Mouse (Mus musculus): ENCODE data around the gene Tmem91. TPM values are rescaled to one million over a fixed set of nuclear protein-coding genes. Genes with fewer than 3 reads are reported as not detected.

The Tmem91 gene
- polyA plus RNA-seq (2012; rRNA removed), result 0.58 and 1.6 TPM in 2 replicates

DNA sequence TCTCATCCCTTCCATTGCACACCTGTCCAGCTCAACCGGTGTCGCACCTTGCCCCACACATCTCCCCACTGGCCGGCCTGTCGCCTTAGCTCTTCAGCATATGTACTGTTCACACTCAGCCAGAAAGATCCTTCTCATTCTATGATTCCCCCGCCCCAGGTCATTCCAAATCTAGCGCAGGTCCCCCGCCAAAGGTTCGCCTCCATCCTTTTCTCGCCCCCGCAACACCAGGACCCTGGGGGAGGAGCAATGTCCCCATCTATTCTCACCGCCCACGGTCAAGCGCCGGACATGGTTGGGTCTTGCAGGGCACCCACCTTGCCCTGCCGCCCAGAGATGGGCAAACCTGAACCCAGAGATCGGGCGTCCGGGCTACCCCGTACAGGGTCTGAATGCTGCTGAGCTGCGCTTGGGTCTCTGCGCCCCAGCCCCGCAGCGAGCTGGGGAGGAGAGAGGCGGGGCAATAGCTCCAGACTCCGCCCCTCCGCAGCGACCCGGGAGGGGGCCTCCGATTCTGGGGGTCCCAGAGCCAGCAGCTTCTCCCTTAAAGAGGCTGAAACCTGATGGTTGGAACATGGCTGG lies at the start of gene Tmem91:
Tmem91 (minus strand) TSS at position 448 of the 582 bp plus-strand sequence.

GRCm38 (mm10) chr7:25718788-25719417 lies 43.9 kb upstream of the Tmem91 start, which contains the start of gene Ccdc97:
TSS of gene Ccdc97 (minus strand) at chr7:25719088.

DNA sequence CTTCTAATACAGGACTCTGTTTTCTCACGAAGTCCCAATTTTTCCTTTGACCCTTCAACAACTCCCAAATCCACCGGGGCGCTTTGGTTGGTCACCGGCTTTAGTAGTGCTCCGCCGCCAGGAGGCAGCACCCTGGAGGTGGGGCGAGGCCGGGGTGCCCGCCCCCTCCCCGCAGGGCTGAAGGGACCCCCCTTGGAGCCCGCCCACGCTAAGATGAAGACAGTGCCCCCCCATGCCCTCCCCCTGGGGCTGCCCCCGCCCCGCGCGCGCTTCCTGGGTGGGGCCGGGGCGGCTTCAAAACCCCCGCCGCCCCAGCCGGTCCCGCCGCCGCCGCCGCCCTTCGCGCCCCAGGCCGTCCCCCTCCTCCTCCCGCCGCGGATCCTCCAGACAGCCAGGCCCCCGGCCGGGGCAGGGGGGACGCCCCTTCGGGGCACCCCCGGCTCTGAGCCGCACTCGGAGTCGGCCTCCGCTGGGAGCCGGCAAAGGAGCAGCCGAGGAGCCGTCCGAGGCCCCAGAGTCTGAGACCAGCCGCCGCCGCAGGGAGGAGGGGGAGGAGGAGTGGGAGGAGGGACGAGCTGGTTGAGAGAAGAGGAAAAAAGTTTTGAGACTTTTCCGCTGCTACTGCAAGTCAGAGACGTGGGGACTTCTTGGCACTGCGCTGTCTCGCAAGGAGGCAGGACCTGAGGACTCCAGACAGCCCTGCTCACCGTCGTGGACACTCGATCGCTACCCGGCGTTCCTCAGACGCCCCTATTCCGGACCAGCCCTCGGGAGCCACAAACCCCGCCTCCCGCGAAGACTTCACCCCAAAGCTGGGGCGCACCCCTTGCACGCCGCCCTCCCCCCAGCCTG lies 11.9 kb upstream of the Tmem91 start, which contains the start of gene Tgfb1:
Tgfb1 (plus strand) TSS at position 323 of the 852 bp plus-strand sequence.

DNA sequence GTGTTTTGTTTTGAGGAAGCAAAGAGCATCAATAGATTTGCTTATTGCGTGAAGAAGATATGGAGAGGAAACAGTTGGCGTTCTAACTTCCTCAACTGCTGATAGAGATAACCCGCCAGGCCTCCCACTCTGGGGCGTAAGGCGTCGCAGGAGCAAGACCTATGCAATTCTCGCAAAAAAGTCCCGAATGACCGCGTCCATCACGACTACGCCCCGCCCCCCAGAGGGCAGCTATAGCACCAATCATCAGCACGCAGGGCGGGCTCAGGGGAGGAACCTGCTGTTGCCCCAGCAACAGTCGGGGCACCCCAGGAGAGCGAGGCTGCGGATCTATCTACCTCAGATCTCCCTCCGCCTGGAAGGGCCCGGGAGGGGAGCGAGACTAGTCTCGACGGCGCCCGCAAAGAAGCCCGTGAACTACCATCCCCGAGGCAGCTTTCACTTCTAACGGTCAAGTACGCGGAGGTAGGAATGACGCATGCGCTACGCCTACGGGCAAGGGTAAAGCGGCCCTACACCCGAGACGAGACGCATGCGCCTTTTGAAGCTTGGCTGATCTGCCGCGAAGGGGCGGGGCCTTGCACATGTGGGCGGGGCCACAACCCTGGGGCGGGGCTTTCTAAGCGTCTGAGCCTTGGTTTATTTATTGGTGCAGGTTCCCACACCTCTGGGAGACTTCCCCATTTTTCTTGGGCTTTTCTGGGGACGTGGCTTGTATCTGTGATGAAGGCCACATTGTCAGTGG lies 5.7 kb upstream of the Tmem91 start, which contains the start of gene B9d2:
B9d2 (plus strand) TSS at position 267 of the 745 bp plus-strand sequence.

GRCm38 (mm10) chr7:25658657-25659472 lies 16.1 kb downstream of the Tmem91 start, which contains the start of the genes Bckdha and Exosc5:
TSS of gene Bckdha (minus strand) at chr7:25658981.
TSS of gene Exosc5 (plus strand) at chr7:25659164.

DNA sequence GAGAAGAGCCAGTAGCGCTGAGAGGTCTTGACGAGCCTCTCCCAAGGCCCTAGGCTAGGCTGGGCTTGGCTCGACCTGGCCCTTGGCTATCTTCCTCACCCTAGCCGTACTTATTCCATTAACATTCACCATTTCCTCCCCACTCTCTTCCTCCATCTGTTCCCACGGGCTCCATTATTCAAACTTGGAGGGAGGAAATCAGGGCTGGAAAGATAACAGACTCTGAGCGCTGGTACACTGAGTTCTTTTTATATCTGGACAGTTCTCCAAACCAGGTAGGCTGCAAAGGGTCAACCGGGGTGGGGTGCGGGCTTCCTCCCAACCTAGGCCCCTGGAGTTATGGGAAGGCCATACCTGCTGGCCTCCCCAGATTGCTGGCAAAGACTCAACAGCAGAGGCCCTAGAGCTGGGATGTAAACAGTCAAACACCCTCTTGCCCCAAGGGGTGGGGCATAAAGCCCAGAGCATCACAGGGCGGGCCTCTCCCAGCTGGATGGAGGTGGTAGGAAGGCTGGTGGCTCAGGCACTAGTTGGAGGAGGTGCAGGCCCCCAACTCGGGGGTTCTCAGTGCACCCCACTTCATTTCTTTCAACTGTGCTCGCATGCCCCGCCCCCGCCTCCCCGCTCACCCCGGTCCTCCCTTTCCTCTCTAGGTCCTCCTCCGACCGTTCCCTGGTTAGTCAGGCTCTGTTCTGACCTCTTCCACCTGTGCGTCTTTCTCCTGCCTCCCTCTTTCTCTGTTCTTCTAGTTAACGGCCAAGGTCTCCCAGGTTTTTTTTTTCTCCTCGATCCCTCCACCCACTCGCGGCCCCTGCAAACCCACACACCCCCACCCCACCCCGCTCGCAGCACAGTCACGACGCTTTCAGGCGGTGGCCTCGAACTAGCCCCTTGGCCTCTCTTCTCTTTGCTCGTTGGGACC lies 48.2 kb downstream of the Tmem91 start, which contains the start of gene B3gnt8:
B3gnt8 (plus strand) TSS at position 146 of the 922 bp plus-strand sequence.

Other genes with a start within 250 kb of the Tmem91 start
- gene Ceacam1, start 197.6 kb downstream of the Tmem91 start, polyA plus RNA-seq (2012; rRNA removed), result 822 and 1,160 TPM in 2 replicates
- gene Ceacam2, start 135.3 kb downstream of the Tmem91 start, polyA plus RNA-seq (2012; rRNA removed), result 1.6 and 2.0 TPM in 2 replicates
- 0.65 and 1.7 TPM in 2 replicates for gene Erich4, start 59.3 kb downstream of the Tmem91 start, polyA plus RNA-seq (2012; rRNA removed)
- 86.7 and 94.4 TPM in 2 replicates for gene Dmac2, start 55.8 kb downstream of the Tmem91 start, polyA plus RNA-seq (2012; rRNA removed)
- gene B3gnt8, start 48.5 kb downstream of the Tmem91 start, polyA plus RNA-seq (2012; rRNA removed), result 14.8 and 18.0 TPM in 2 replicates
- 124 and 131 TPM in 2 replicates for gene Bckdha, start 16.2 kb downstream of the Tmem91 start, polyA plus RNA-seq (2012; rRNA removed)
- gene Exosc5, start 16.0 kb downstream of the Tmem91 start, polyA plus RNA-seq (2012; rRNA removed), result 73.3 and 77.2 TPM in 2 replicates
- gene B9d2, start 5.6 kb upstream of the Tmem91 start, polyA plus RNA-seq (2012; rRNA removed), result 31.8 and 42.8 TPM in 2 replicates
- 19.2 and 29.7 TPM in 2 replicates for gene Tgfb1, start 11.8 kb upstream of the Tmem91 start, polyA plus RNA-seq (2012; rRNA removed)
- 73.4 and 84.1 TPM in 2 replicates for gene Ccdc97, start 43.9 kb upstream of the Tmem91 start, polyA plus RNA-seq (2012; rRNA removed)
- 46.5 and 50.5 TPM in 2 replicates for gene Hnrnpul1, start 79.6 kb upstream of the Tmem91 start, polyA plus RNA-seq (2012; rRNA removed)
- 49.2 and 52.7 TPM in 2 replicates for gene Axl, start 113.5 kb upstream of the Tmem91 start, polyA plus RNA-seq (2012; rRNA removed)
- gene Cyp2s1, start 141.7 kb upstream of the Tmem91 start, polyA plus RNA-seq (2012; rRNA removed), result 83.9 and 93.4 TPM in 2 replicates
- gene Cyp2b10, start 222.5 kb upstream of the Tmem91 start, polyA plus RNA-seq (2012; rRNA removed), result not detected in 2 replicates

Measured in colon, adult 2 months (tissue).